8 mouse cellular contexts compared by ENCODE assay signal in genomic region chr1:51265118-51265800, GRCm38 (mm10). TPM values are rescaled to one million over a fixed set of nuclear protein-coding genes. Genes with fewer than 3 reads are reported as not detected.
DNase-seq lines count a peak whose midpoint lies in the region; ATAC-seq and TF ChIP-seq lines count a peak whose summit lies in the region.

No protein-coding gene starts in this region.

- TF ChIP-seq EP300 in stomach, postnatal 0 days (optimal IDR thresholded peaks at IDR 0.05), result no peak

- no peak for TF ChIP-seq CTCF in stomach, postnatal 0 days (IDR thresholded peaks at IDR 0.05; ENCODE audit: low read depth)

- peaks cover 35% of the 10 kb centered on the region for H3K4me1 ChIP-seq in heart, embryonic 11.5 days (ENCODE audit: control insufficient read depth, insufficient read depth, low read length)
- no peaks in the 10 kb centered on the region for H3K4me1 ChIP-seq in stomach, postnatal 0 days (replicated peaks; ENCODE audit: control insufficient read depth, insufficient read depth)

- no peaks in the 10 kb centered on the region for H3K36me3 ChIP-seq in heart, embryonic 11.5 days (ENCODE audit: control insufficient read depth, insufficient read depth, low read length)
- H3K36me3 ChIP-seq in stomach, postnatal 0 days (ENCODE audit: control insufficient read depth, insufficient read depth, low read length), result no peaks in the 10 kb centered on the region

- no peak overlapping the region; the same call in 1 of the 2 replicates for H3K4me2 ChIP-seq in heart, embryonic 11.5 days
- no peak overlapping the region for H3K4me2 ChIP-seq in stomach, postnatal 0 days (replicated peaks; ENCODE audit: low read depth)

- DNase-seq in ovary, adult 18-20 months (ENCODE audit: low spot score), result peak; percentile 17
- DNase-seq in ovary, postnatal 36 days (ENCODE audit: low spot score), result no peak
- DNase-seq in kidney, postnatal 36 days, result peak; percentile 46 to 85
- peak; percentile 32 for DNase-seq in stomach, postnatal 0 days (ENCODE audit: low spot score)
- DNase-seq in natural killer cell, adult 2 months (ENCODE audit: low spot score in 2 of 2), result no peak
- no peak for DNase-seq in gastrocnemius, postnatal 4 days (ENCODE audit: low spot score in 2 of 2)

- peak overlapping the region; percentile 79 for H3K27ac ChIP-seq in heart, embryonic 11.5 days (ENCODE audit: low read depth, low read length)
- no peak overlapping the region for H3K27ac ChIP-seq in stomach, postnatal 0 days (replicated peaks)

- peak; percentile 71 for ATAC-seq in heart, embryonic 11.5 days (replicated peaks; ENCODE audit: insufficient number of reproducible peaks, low FRiP score, low TSS enrichment)
- ATAC-seq in stomach, postnatal 0 days (ENCODE audit: low FRiP score, low TSS enrichment), result peak; percentile 81
- ATAC-seq in megakaryocyte, adult 5-6 weeks (ENCODE audit: poor library complexity, severe bottlenecking), result no peak

- H3K9me3 ChIP-seq in heart, embryonic 11.5 days (replicated peaks; ENCODE audit: control insufficient read depth, low read length), result no peaks in the 10 kb centered on the region
- H3K9me3 ChIP-seq in stomach, postnatal 0 days (ENCODE audit: control insufficient read depth, low read length), result no peaks in the 10 kb centered on the region

- 38% methylated on average over 5 of the region's 5 CpGs for WGBS in heart, embryonic 11.5 days (ENCODE audit: insufficient replicate concordance)
- 24% methylated on average over 5 of the region's 5 CpGs for WGBS in stomach, postnatal 0 days

- H3K27me3 ChIP-seq in heart, embryonic 11.5 days (ENCODE audit: control insufficient read depth, insufficient read depth, low read length), result no peaks in the 10 kb centered on the region
- H3K27me3 ChIP-seq in stomach, postnatal 0 days (ENCODE audit: control insufficient read depth, insufficient read depth, low read length), result no peaks in the 10 kb centered on the region

- no peak overlapping the region for H3K4me3 ChIP-seq in heart, embryonic 11.5 days (ENCODE audit: low read depth, low read length)
- no peak overlapping the region for H3K4me3 ChIP-seq in stomach, postnatal 0 days (ENCODE audit: low read depth, low read length)

- no peak overlapping the region for H3K9ac ChIP-seq in heart, embryonic 11.5 days (ENCODE audit: low read depth, low read length)
- no peak overlapping the region for H3K9ac ChIP-seq in stomach, postnatal 0 days (ENCODE audit: low read length)

RNA-seq across cellular contexts. Expression of gene Cavin2, which starts 23.7 kb away (rescaled TPM):
- polyA plus RNA-seq in heart, embryonic 11.5 days (2014; fragmentation: Nextera tagmentation; extraction: Ambion mirVana), result 107 and 123 TPM in 2 replicates
- polyA plus RNA-seq in stomach, postnatal 0 days (2015; fragmentation: Nextera tagmentation; extraction: Ambion mirVana), result 42.5 and 46.1 TPM in 2 replicates
- total RNA-seq in gastrocnemius, postnatal 4 days (2021), result 100 to 1,000 TPM; 111 to 114 TPM
- total RNA-seq in megakaryocyte, adult 5-6 weeks (2015), result not detected in 2 replicates
- total RNA-seq in megakaryocyte, adult 5-6 weeks (2017), result 0.33 TPM in 1 of 2 replicates, not detected in the other

Comparison
In these comparisons a context has a peak if more than half of its experiments do, and no peak if none do; other contexts are left out.
1. DNase-seq: peak in ovary, adult 18-20 months (single experiment), kidney, postnatal 36 days (2 of 2) and stomach, postnatal 0 days (single experiment); none in ovary, postnatal 36 days (single experiment), natural killer cell, adult 2 months (0 of 2) and gastrocnemius, postnatal 4 days (0 of 2).
2. RNA of gene Cavin2, which starts 23.7 kb away (total RNA-seq): 111 to 114 TPM in gastrocnemius, postnatal 4 days; 0.33 TPM in megakaryocyte, adult 5-6 weeks; every median in the first group is over 10 times any median in the second.